Mouse (Mus musculus): Measurements from ENCODE around the gene Csf2.
"Not testable (repeated sequence)": the region's sequence is repeated elsewhere in the genome, so short reads cannot be mapped to it uniquely, and the experiment has no call there.

Gene Csf2

DNA sequence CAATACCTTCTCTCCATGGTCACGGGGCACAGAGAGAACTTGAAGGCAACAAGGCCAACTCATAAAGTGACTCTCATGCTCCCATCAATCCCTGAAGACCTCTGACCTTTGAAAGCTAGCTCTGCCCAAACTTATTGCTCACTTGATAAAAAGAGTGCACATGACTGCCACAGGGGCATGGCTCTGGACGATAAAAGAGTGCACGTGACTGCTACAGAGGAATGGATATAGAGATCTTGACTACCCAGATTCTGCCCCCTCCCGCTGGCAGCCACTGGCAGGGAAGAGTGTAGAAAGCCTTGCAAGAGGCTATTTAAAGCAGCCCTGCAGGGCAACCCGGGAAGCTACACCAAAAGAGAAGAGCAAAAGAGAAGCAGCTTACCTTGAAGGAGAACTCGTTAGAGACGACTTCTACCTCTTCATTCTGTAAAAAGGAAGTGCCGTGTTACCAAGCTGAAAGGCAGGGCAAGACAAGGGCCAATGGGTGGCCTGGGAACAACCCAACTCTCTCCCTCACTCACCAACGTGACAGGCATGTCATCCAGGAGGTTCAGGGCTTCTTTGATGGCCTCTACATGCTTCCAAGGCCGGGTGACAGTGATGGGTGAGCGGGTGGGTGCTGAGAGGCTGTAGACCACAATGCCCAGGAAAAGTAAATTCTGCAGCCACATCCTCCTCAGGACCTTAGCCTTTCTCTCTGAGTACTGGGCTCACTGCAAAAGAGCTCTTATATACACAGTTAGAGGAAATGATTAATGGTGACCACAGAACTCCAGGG lies at the start of gene Csf2:
Csf2 (minus strand) TSS at position 728 of the 778 bp plus-strand sequence.
- no peak for DNase-seq

- no peak for DNase-seq
These were observed 49.3 kb upstream of the Csf2 start for GRCm38 (mm10) chr11:54298777-54299176.

- DNase-seq = not testable (repeated sequence)
These were observed 48.0 kb upstream of the Csf2 start for GRCm38 (mm10) chr11:54297471-54297870.

- no peak for DNase-seq
These were observed 47.3 kb upstream of the Csf2 start for GRCm38 (mm10) chr11:54296734-54297133.

- no peak for DNase-seq
These were observed 46.5 kb upstream of the Csf2 start for GRCm38 (mm10) chr11:54295971-54296370.

DNA sequence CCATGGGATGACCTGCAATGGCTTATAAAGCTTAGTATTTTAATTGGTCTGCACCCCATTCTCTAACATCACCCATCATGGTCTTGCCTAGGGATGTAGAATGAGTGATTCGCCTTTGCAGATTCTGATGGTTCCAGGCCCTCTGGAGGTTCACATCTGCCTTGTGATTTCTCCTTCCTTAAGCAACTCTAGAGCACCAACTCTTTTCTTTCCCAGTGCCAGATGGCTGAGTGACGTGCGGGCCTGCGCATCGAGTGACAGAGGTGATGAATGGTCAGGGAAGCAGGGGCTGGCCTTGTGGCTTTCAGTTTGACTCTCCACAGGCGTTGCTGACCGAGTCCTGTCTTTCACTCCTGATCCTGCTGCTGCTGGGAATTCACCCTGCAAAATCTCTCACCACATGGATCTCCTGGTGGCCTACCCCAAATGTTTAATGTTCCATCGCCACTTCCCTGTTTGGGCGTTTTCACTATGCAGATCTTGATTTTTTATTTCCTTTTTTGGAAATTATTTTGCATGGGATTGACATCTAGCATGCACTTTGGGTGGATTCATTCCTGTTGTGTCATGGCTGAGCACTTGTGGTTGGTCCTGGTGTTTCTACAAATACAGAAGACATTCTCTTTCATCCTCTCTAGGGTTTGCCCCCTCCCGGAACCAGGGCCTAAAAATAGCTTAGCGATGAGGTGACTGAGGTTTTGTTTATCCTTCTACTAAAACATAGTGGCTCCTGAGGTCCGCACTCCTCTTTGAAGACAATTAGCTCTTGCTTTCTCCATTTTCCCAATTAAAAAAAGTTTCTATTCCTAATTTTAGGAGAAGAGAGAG lies 44.7 kb upstream of the Csf2 start:
- no peak for DNase-seq

- no peak for DNase-seq
These were observed 42.7 kb upstream of the Csf2 start for GRCm38 (mm10) chr11:54292163-54292562.

DNA sequence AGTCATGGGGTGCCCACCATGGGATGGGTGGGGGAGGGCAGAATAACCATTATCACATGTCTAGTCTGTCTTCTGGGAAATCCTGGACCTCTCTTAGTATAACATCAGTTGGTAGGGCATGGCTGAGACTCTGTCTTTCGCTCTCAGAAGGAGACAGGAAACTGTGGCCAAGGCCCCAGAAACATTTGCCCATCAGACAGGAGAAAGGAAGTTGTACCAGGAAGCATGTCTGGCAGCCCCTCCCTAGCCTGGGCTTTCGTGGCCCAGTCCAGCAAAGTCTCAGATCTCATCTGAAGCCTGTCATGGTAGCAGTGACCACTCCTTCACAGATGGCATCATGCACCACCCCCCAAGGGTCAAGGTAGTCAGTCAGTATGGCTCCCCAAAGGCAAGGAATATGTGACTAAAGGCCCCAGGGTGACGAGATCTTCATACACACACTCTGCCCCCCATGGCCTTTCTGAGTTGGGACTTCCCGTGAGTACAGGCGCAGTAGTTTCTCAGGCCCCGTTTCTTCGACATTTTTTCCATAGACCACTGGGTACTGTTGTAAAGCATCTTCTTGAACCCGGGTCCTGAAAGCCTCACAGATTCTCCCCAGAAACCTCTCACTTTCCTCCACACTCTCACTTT lies 38.5 kb upstream of the Csf2 start:
- no peak for DNase-seq

DNA sequence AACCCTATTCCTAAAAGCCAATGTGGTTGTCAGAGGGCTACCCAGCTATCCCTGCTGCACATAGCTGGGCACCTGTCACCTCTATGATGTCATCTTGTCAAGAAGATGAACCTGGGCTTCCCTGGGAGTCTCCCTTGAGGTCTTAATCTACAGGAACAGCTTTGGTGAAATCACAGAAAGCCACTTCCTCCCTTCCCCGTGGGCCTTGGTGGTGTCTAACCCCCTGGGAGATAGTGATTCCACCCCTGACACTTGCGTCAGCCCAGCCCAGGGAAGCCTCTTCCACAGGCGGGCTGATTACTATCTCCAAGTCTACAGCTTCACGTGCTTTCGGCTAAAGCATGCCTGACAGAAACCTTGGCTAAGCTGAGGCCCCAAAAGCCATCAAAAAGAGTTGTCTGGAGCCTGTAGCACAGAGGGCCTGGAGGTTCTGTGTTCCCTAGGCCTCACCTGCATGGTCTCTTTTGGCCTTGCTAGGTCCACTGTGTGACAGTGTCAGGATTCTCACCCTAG lies 22.0 kb upstream of the Csf2 start:
- no peak for DNase-seq

DNA sequence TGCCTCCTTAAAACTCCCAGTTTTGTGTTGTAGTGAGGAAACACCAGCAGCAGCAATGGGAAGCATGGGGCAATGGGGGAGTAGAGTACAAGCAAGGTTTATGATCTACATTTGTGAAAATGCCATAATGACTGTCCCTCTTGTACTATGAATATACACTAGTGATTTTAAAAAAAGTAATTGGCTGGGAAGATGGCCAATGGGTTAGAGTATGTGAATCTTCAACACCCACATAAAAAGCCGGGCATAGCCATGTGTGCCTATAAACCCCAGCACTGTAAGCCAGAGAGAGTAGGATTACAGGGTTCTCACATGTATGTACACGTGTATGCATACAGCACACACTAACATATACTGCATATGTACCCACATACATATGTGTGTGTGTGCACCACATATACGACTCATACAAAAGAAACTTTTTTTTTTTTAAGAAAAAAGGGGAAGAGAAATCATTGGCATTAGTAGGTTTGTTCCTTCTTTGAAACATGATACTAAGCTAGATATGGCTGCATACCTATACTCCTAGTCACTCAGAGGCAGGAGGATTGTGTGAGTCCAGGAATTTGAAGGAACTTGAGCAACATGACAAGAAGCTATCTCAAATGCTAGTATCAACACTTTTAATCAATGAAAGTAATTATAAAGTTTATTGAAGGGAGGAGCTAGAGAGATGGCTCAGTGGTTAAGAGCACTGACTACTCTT lies 19.9 kb upstream of the Csf2 start:
- DNase-seq = no peak

DNA sequence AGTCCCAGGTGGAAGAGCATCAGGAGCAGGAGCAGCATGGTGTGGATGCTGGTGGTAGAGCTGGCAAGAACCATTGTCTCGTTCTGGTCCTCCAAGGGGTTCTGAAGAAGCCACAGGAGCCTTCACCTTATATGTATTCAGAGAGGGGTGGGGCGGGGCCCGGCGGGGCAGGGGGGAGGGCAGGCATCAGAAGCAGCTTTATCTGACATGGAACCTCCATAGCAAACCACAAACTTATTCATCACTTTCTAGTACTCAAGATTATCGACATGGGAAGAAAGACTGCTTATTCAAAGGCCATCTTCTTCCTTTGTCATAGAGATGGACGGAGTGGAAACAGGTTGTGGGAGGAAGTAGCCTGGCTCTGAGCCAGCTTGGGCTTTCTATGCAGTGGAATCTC lies 17.7 kb upstream of the Csf2 start, which contains the start of gene Il3:
Il3 (minus strand) TSS at position 101 of the 400 bp plus-strand sequence.
- DNase-seq = no peak

DNA sequence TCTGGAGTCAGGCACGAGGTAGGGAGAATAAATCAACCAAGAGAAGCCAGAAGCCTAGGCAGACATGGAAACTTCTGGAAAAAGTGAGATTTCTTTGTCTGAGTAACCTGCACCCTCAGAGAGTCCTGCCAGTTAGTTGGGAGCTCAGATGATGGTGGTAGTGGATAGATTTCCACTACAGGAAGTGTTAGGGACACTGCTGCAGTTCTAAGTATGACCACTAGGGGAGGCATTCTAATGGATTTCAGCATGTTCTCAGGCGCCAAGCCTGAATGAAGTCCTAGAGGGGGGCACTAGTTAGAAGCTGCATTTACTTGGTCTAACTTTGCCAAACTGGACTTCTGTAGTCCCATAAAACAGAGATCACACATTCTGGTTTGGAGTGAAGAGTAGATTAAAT lies 15.1 kb upstream of the Csf2 start:
- DNase-seq = peak; percentile 46

GRCm38 (mm10) chr11:54263405-54264031 lies 14.1 kb upstream of the Csf2 start:
- no peak for DNase-seq

GRCm38 (mm10) chr11:54256624-54257376 lies 7.3 kb upstream of the Csf2 start:
- peak; percentile 75 for DNase-seq

GRCm38 (mm10) chr11:54254114-54254513 lies 4.6 kb upstream of the Csf2 start:
- no peak for DNase-seq

GRCm38 (mm10) chr11:54250575-54250974 lies 1.1 kb upstream of the Csf2 start:
- DNase-seq = no peak

GRCm38 (mm10) chr11:54249748-54250147 lies 281 bp upstream of the Csf2 start:
- DNase-seq = no peak

GRCm38 (mm10) chr11:54247251-54247950 lies 2.1 kb downstream of the Csf2 start:
- no peak for DNase-seq

- DNase-seq = no peak
These were observed 5.0 kb downstream of the Csf2 start for GRCm38 (mm10) chr11:54244465-54244864.

- no peak for DNase-seq
These were observed 7.0 kb downstream of the Csf2 start for GRCm38 (mm10) chr11:54242494-54242893.

- no peak for DNase-seq
These were observed 12.5 kb downstream of the Csf2 start for GRCm38 (mm10) chr11:54236939-54237338.

Measured in kidney, postnatal 14 days (tissue).